Mouse (Mus musculus) forebrain, postnatal 0 days (tissue): ENCODE results near the gene Ptpn1. TPM values are rescaled to one million over a fixed set of nuclear protein-coding genes. Genes with fewer than 3 reads are reported as not detected.

ENCODE experiments used
- ATAC-seq: fragments of 200-750 bp; cut with Nextera tagmentation; 2 replicates; pipeline ENCODE4 v1.8.0; 2017; ENCODE audit warnings: mild to moderate bottlenecking, moderate library complexity
- DNase-seq: peaks from one replicate; pipeline ENCODE4 v3.0.0-alpha.2; 2015
- H3K27ac ChIP-seq: fragments of 300-500 bp; sonication (generic); 2 replicates; pipeline ENCODE4 v1.5.1; 2014; ENCODE audit warnings: low read depth, mild to moderate bottlenecking, antibody characterized with exemption, low read length, moderate library complexity, mixed read lengths
- H3K27me3 ChIP-seq: fragments of 300-500 bp; sonication (generic); 2 replicates; pipeline ENCODE4 v1.6.1; 2014; ENCODE audit warnings: mild to moderate bottlenecking, low read length, mixed read lengths; ENCODE audit not compliant: insufficient read depth
- H3K36me3 ChIP-seq: fragments of 300-500 bp; sonication (generic); 2 replicates; pipeline ENCODE4 v1.6.1; 2014; ENCODE audit warnings: mild to moderate bottlenecking, moderate library complexity; ENCODE audit not compliant: insufficient read depth
- H3K4me1 ChIP-seq: fragments of 300-500 bp; sonication (generic); 2 replicates; pipeline ENCODE4 v1.6.1; 2014; ENCODE audit warnings: antibody characterized with exemption; ENCODE audit not compliant: insufficient read depth
- H3K4me2 ChIP-seq: fragments of 300-500 bp; sonication (generic); 2 replicates; pipeline ENCODE4 v1.6.1; 2014; ENCODE audit warnings: low read depth, mild to moderate bottlenecking, moderate library complexity
- H3K4me3 ChIP-seq: fragments of 300-500 bp; sonication (generic); 2 replicates; pipeline ENCODE4 v1.5.1; 2014; ENCODE audit warnings: low read depth, low read length, mixed read lengths
- H3K9ac ChIP-seq: fragments of 300-500 bp; sonication (generic); 2 replicates; pipeline ENCODE4 v1.6.1; 2014; ENCODE audit warnings: mild to moderate bottlenecking
- H3K9me3 ChIP-seq: fragments of 300-500 bp; sonication (generic); 2 replicates; pipeline ENCODE4 v1.6.1; 2016; ENCODE audit warnings: low read length
- CTCF ChIP-seq: sonication (generic); IDR thresholded peaks from 2 replicates; pipeline ENCODE4 v1.5.1; 2016; ENCODE audit warnings: antibody characterized with exemption, control low read depth, low read depth
- WGBS: fragments of 180-500 bp; shearing (Covaris S2); extraction: QIAGEN DNeasy Blood & Tissue Kit; methylation state at CpG from one replicate; pipeline ENCODE4 v1.1.7; 2014; 5-methylcytosine and 5-hydroxymethylcytosine counted together
- polyA plus RNA-seq: library from polyadenylated mRNA; unstranded; fragments of >200 nt; fragmentation: Nextera tagmentation; extraction: Ambion mirVana; gene quantifications from 2 replicates; pipeline ENCODE4 v1.2.1, GENCODE M21; 2015
- total RNA-seq: library from RNA; depleted of rRNA; stranded (reverse); fragments of >200 nt; gene quantifications from 2 replicates; pipeline ENCODE4 v1.2.3, GENCODE M21; 2014

Gene Ptpn1
- total and polyA plus RNA-seq, 2 experiments from 2014 or later: 47.0 to 75.4 TPM

- no peak for DNase-seq
- 83% methylated on average over 3 of the region's 3 CpGs for WGBS
Measured at GRCm38 (mm10) chr2:167928972-167929371, 2.9 kb upstream of the Ptpn1 start.

GRCm38 (mm10) chr2:167930975-167931374, 882 bp upstream of the Ptpn1 start:
- no peak overlapping the region for H3K4me3 ChIP-seq
- H3K27me3 ChIP-seq: no peaks in the 10 kb centered on the region
- H3K9me3 ChIP-seq: no peaks in the 10 kb centered on the region
- TF ChIP-seq CTCF: no peak
- H3K4me1 ChIP-seq: peaks cover 13% of the 10 kb centered on the region
- H3K4me2 ChIP-seq: peak overlapping the region; percentile 64; the same call in 1 of the 2 replicates
- ATAC-seq (no peak), DNase-seq (no peak)
- WGBS: 95% methylated on average over 3 of the region's 3 CpGs
- H3K9ac ChIP-seq: no peak overlapping the region
- no peak overlapping the region for H3K27ac ChIP-seq
- H3K36me3 ChIP-seq: no peaks in the 10 kb centered on the region

More at GRCm38 (mm10) chr2:167928972-167929371, 2.9 kb upstream of the Ptpn1 start:
- no peak overlapping the region for H3K27ac ChIP-seq
- no peaks in the 10 kb centered on the region for H3K9me3 ChIP-seq
- H3K4me3 ChIP-seq: no peak overlapping the region
- H3K4me2 ChIP-seq: no peak overlapping the region
- no peak for TF ChIP-seq CTCF
- H3K27me3 ChIP-seq: no peaks in the 10 kb centered on the region
- ATAC-seq: no peak
- H3K9ac ChIP-seq: no peak overlapping the region
- H3K4me1 ChIP-seq: peaks cover 9% of the 10 kb centered on the region
- H3K36me3 ChIP-seq: no peaks in the 10 kb centered on the region

- Histone ChIP-seq H3K4me1 (peaks cover 13% of the 10 kb centered on the region), H3K4me3 (peak overlapping the region; percentile 89), H3K4me2 (peak overlapping the region; percentile 64), H3K9ac (peak overlapping the region; percentile 90), H3K27me3 (no peaks in the 10 kb centered on the region), H3K36me3 (no peaks in the 10 kb centered on the region), H3K27ac (peak overlapping the region; percentile 80), H3K9me3 (no peaks in the 10 kb centered on the region)
- TF ChIP-seq CTCF: no peak
- peak; percentile 45 for DNase-seq
- ATAC-seq: peak; percentile 49
- 1% methylated on average over 18 of the region's 18 CpGs for WGBS
Measured at GRCm38 (mm10) chr2:167932727-167933231, 922 bp downstream of the Ptpn1 start.

- Histone ChIP-seq H3K4me2 (peak overlapping the region; percentile 64), H3K36me3 (no peaks in the 10 kb centered on the region), H3K9ac (peak overlapping the region; percentile 90), H3K9me3 (no peaks in the 10 kb centered on the region), H3K27me3 (no peaks in the 10 kb centered on the region), H3K4me3 (peak overlapping the region; percentile 89), H3K27ac (0 out of 2 replicates have a peak overlapping the region, but pooled peaks have one; percentile 11), H3K4me1 (peaks cover 13% of the 10 kb centered on the region)
- DNase-seq: no peak
- ATAC-seq: no peak
- WGBS: 12% methylated on average over 7 of the region's 7 CpGs
- no peak for TF ChIP-seq CTCF
Measured at GRCm38 (mm10) chr2:167933397-167933796, 1.5 kb downstream of the Ptpn1 start.

GRCm38 (mm10) chr2:167935956-167936355, 4.1 kb downstream of the Ptpn1 start:
- Histone ChIP-seq H3K36me3 (no peaks in the 10 kb centered on the region), H3K27me3 (no peaks in the 10 kb centered on the region), H3K4me1 (peaks cover 13% of the 10 kb centered on the region), H3K27ac (no peak overlapping the region), H3K4me3 (no peak overlapping the region), H3K4me2 (no peak overlapping the region), H3K9ac (no peak overlapping the region), H3K9me3 (no peaks in the 10 kb centered on the region)
- 83% methylated on average over 3 of the region's 3 CpGs for WGBS
- no peak for DNase-seq
- no peak for ATAC-seq
- TF ChIP-seq CTCF: no peak

GRCm38 (mm10) chr2:167938786-167939185, 6.9 kb downstream of the Ptpn1 start:
- H3K4me3 ChIP-seq: no peak overlapping the region
- 85% methylated on average over 3 of the region's 3 CpGs for WGBS
- H3K9me3 ChIP-seq: no peaks in the 10 kb centered on the region
- ATAC-seq (no peak), DNase-seq (no peak)
- TF ChIP-seq CTCF: no peak
- no peaks in the 10 kb centered on the region for H3K36me3 ChIP-seq
- no peaks in the 10 kb centered on the region for H3K27me3 ChIP-seq
- peaks cover 28% of the 10 kb centered on the region for H3K4me1 ChIP-seq
- H3K9ac ChIP-seq: no peak overlapping the region
- no peak overlapping the region for H3K27ac ChIP-seq
- H3K4me2 ChIP-seq: no peak overlapping the region

GRCm38 (mm10) chr2:167939204-167939603, 7.3 kb downstream of the Ptpn1 start:
- 69% methylated on average over 4 of the region's 4 CpGs for WGBS
- no peak for TF ChIP-seq CTCF

More at GRCm38 (mm10) chr2:167939204-167939603, 7.3 kb downstream of the Ptpn1 start:
- Histone ChIP-seq H3K4me2 (no peak overlapping the region), H3K27me3 (no peaks in the 10 kb centered on the region), H3K36me3 (no peaks in the 10 kb centered on the region), H3K4me1 (peaks cover 24% of the 10 kb centered on the region), H3K9me3 (no peaks in the 10 kb centered on the region), H3K27ac (no peak overlapping the region), H3K4me3 (no peak overlapping the region), H3K9ac (no peak overlapping the region)
- no peak for DNase-seq
- ATAC-seq: no peak
